Mouse (Mus musculus): Measurements from ENCODE around the gene Bicra.

DNA sequence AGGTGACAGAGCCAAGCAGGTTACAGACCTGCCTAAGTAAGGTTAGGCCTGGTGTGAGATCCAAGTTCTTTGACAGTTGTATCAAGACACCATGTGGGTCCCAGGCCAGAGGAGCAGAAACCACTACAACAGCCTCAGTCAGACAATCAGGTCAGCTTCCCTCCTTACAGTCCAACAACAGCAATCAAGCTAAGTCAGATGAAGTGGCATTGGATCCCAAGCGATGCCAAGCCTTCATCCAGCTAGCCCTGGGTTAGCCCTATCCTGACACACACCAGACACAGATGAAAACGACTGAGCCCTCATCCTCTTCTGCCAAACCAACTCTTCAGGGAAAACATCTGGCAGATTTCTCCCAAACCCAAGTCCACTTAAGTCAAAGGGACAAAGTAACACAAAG, 2.2 kb downstream of the Bicra start:
- TF ChIP-seq CTCF (IDR thresholded peaks at IDR 0.05; ENCODE audit: low read depth) (no peak), EP300 (optimal IDR thresholded peaks at IDR 0.05) (no peak)
